Mouse (Mus musculus) brain, adult 2 months (tissue): ENCODE measurements at regions not wholly inside any gene's neighbourhood (a gene's known extent, or its start where the extent isn't known, plus 50 kb on each side); places are given as distances from the start of the nearest gene placed in this dataset.
A peak's percentile ranks its signal among the peaks of the same experiment; 100 is the strongest.

Source experiments
- DNase-seq: peaks from one replicate; pipeline ENCODE4 v3.0.0; 2011; ENCODE audit warnings: low read depth, low spot score

DNA sequence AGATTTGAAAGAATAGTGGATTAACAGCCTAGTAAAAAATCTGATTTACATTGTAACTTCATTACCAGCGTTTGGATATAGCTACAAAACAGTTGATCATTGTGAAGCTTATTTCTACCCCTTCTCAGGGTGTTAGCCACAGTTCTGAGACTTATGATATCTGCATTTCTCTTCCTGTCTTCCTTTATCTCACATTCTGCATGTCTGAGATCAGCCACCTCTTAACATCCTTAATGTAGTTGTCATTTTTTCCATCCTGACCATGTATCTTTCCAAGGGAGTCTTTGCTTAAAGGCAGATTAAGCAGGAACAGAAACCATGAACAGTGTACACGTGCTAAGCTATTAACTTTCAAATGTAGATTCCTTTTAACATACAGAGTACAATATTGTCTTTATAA is 1278.2 kb downstream of the Kcnt2 start:
- no peak for DNase-seq

DNA sequence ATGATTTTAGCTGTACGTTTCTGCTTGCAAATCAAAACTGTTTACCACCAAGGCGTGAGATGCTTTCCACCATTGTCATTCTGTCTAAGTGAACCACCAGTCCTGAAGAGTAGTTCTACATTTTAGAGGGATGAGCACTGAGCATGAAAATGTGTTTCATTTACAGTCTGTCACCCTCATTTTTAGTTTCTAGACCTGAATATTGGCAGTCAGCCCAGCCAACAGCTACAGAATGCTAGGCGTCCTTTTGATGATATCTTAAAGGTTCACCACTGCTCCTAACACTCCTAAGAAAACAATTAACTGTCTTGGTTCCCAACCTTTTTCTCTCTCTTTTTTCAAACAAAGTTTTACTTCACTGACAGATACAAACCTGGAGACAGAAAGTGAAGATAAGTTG is 1287.2 kb downstream of the Kcnt2 start:
- DNase-seq: peak; percentile 58
